Mouse (Mus musculus) urinary bladder, adult 2 months (tissue): ENCODE measurements around the gene Zfp169. TPM values are rescaled to one million over a fixed set of nuclear protein-coding genes. Genes with fewer than 3 reads are reported as not detected.
"Not testable (repeated sequence)": the region's sequence is repeated elsewhere in the genome, so short reads cannot be mapped to it uniquely, and the experiment has no call there.

Experiments
- DNase-seq: peaks from one replicate; pipeline ENCODE4 v3.0.0; 2022; ENCODE audit warnings: low spot score
- polyA plus RNA-seq: library from polyadenylated mRNA; depleted of rRNA; stranded (reverse); fragments of >200 nt; gene quantifications from 2 replicates; pipeline ENCODE4 v1.2.3, GENCODE M21; 2012; rRNA removed

The Zfp169 gene
- 7.5 and 9.8 TPM in 2 replicates for polyA plus RNA-seq

DNA sequence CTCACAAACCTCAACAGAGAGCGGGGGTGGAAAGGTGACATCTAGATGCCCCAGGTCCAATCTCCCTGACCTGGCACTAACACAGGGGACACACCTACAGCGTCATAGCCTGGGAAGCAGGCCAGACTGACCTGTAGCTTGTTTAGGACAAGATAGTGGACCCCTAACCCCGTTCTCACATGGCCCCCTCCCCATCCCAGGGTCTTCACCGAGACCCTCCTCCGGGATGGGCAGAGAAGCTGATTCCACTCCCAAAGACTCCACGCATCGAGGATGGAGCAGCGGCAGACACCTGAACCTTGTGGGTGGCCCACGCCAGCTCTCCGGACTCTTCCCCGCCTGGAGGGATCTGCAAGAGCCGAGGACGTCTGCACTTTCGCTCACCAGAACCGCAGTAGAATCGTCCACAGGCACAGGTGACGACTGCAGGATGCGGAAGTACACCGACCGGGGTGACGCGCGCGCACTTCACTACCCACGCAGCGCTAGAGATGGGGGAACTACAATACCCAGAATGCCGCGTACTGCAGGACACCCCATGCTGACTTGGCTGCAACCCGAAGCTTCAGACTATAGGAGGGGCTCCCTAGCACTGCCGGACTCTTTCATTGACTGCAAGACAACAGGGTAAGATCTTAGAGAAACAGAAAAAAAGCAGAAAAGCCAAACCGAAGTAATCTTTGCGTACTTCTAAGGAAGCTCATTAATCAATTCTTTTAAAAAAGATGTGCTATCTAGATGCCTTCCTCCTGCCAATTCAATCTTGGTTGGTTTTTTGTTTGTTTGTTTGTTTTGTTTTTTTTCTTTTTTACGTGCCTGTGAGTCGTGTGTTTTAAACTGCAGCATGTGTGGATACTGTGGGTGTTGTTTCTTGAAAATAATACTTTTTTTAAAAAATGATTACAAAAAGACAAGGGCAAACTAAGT lies at the start of gene Zfp169, which contains the start of gene A830005F24Rik:
Gene Zfp169, minus strand, starts transcription at position 449 of the 927 bp plus-strand sequence.
Gene A830005F24Rik, plus strand, starts transcription at position 568 of the 927 bp plus-strand sequence.
- peak; percentile 58 for DNase-seq

DNA sequence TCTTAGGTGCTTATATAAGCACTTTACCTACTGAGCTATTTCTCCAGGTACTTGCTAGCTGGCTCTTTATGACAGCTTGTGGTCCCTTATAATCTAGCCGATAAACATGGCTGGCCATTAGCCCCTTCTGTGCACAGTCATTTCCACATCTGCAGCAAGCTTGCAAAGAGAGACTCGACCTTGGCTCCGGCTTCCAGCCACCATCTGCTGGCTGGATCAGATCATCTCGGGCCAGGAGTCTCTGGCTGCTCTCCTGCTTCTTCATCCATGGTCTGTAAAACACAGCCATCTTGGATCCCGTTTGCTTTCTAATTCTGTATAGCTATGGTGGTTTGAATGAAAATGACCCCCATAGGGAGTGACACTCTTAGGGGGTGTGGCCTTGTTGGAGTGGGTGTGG lies 49.1 kb upstream of the Zfp169 start:
- DNase-seq, result no peak

DNA sequence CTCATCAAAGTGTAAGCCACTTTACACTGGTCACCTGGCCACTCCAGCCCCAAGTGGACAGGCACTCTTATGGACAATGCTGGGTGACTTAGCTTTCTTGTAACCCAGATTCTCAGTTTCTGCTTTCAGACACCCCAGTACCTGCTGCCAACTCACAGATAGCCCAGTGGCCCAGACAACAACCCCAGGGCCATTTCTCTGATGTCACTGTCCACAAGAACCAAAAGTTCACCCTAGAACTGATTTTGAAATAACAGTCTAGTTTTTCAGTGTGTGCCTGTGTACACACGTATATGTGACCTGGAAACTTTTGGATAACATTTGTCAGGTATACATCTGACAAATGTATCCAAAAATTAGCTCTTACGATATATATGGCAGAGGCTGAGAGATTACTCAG lies 48.2 kb upstream of the Zfp169 start:
- DNase-seq, result no peak

DNA sequence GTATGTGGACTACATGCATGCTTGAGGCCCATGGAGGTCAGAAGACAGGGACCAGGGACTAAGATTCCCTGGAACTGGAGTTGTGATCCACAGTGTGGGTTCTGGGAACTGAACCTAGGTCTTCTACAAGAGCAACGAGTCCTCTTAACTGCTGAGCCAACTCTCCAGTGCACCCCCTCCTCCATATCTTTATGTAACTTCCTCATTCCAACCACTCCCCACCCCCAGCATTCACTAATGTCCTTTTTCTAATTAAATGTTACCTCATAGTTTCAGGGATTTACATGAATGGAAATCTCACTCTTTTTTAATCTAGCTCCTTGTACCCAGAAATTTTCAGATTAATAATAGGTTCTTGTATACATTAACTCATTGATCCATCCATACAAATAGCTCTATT lies 42.7 kb upstream of the Zfp169 start:
- no peak for DNase-seq

DNA sequence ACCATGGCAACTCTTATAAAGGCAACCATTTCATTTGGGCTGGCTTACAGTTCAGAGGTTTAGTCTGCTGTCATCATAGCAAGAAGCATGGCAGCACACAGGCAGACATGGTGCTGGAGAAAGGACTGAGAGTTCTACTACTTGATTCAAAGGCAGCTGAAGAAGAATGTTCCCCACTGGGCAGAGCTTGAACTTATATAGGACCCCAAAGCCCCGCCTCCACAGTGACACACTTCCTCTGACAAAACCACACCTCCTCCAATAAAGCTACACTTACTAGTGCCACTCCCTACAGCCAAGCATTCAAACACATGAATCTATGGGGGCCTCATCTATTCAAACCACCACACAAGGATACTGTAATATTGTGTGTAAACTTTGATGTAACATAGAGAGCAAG lies 41.3 kb upstream of the Zfp169 start:
- no peak for DNase-seq

DNA sequence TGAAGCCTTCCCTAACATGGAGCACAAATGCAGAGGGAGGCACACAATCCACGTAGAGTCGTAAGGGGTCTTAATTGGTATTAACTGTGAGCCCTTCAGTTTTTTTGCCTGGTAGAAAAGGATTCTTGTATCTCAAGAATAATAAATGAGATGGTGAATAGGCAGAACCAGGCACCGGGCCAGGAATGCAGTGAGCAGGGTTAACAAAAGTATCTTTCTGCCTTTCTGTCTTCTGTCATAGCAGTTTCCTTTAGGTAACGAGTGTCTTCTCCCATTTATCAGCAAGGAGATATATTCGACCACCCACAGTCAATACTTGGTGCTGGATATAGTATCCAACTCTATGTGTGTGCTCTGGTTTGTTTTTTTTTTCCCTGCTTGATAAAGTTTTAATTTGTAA lies 40.3 kb upstream of the Zfp169 start:
- DNase-seq, result no peak

DNA sequence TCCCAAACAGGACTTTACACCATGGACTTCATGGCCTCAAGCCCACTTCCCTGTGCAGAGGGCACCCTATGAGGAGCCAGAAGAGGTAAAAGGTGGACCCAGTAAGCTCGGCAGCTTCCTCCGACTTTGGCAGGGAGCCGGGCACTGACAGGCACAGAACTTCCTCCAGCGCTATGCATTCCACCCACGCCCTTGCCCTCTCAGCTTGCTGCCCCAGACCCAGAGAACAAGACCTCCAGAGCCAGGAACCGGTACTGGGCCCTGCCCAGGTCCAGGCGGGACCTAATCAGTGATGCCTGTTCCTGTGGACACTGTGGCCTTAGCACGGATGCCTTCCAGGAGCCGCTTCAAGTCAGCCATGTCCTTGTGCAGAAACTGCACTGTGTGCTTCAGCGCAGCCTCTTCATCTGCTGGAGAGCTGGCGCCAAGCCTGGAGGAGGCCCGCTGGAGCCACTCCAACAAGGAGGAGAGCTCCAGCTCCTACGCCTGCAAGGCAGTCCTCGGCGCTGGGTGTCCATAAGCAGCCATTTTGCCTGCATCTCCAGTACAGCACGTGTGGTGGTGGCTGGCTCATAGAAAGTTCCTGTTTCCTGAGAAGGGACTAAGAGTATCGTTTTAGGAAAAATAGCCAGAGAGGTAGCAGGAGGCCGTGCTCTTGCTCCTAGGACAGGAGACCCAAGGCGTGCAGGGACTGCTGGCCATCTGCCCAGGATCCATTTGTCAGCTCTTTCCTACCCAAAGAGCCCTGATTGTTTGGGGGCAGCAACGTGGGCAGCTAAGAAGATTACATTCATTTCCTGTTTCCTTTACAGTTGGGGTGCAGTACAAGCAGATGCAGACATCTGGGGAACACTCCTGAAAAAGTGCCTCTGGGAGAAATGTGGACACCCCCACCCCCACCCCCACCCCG lies 39.2 kb upstream of the Zfp169 start:
- DNase-seq, result peak; percentile 72

DNA sequence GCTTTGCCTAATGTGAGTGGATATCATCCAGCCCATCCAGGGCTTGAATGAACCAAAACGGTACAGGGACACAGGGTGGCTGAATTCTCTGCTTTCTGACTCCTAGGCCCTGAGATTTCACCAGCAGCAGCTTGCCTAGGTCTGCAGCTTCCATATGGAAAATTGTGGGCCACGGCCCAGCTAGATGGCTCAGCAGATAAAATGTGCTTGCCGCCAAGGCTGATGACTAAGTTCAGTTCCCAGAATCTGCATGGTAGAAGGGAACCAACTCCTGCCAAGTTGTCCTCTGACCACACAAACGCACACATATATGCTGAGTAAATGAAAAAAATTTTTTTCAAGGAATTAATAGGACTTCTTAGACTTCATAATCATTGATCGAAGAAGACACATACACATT lies 35.0 kb upstream of the Zfp169 start:
- no peak for DNase-seq

DNA sequence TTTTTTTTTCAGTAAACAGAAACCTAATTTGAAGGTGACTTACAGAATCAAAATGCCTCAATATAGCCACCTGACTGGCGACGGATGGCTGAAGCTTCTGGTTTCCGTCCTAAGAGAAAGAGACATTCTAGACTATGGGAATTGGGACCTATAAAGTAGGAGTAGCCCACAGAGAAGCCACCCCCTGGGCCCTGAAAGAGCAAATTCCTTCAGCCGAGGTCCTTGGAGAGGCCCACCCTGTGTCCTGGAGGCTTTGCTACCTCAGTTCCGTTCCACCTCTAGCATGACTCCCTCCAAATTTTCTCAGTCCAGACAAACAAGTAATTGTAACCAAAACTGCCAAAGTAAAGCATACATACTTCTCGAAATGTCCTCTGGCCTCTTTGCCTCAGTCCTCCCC lies 34.4 kb upstream of the Zfp169 start:
- no peak for DNase-seq

DNA sequence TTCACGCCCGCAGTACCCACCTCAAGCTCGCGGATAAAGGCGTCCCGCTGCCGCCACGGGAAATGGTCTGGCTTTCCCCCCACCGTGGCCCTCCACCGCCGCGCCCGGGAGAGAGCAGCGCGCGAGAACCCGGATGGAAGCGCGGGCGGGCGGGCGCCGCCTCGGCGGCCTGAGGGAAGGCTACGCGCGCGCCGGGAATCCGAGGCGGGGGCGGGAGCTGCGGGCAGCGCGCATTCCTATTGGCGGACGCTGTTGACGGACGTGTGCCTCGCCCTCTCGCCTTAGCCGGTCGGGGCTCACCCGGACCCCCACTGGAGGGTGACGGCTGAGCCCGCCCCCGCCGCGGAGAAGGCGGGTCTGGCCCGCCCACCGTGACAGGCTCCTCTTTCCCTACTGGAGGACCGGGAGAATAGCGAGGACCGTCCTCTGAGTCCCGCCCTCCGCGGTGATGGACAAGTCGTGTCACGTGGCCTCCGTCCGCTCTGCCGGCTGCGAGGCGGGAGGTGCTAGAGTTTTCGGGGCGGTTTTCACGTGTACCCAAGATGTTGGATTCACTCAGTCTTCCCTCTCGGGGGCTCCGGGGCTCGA lies 33.2 kb upstream of the Zfp169 start:
- DNase-seq, result peak; percentile 98

DNA sequence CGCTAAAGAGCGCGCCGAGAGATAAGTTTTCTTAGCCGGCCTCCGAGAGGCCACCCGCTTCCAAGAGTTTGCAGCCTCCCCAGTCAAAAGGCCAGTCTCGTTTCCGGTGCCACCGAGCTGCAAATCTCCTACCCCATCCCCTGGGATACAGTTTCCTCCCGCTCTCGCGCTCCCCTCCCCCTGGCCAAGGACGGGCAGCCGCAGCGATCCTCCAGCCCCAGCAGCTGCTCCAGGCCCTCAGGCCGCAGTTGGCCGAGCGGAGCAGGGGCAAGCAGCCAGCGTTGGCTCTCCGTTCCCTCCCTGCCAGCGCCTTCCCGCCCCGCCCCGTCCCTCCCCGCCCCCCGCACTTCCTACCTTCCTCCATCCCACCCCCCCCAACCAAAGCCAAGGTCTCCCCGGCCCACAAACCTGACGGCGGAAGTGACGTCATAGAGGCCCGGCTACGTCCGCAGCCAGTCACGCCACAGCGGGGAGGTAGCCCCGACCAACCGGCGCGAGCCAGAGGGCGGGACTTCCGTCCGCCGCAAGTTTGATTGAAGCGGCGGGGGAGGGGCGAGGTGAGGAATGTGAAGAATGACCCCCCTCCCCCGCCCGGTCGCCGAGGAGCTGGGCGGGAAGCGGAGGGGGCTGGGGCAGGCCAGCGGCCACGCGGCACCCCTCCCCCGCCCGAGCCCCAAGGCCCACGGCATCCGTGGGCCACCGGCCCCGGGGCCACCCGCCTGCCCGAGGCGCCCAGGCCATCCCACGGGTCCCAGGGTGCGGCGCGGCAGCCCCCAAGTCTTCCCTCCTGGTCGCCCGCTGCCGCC lies 32.4 kb upstream of the Zfp169 start:
- DNase-seq, result peak; percentile 84

DNA sequence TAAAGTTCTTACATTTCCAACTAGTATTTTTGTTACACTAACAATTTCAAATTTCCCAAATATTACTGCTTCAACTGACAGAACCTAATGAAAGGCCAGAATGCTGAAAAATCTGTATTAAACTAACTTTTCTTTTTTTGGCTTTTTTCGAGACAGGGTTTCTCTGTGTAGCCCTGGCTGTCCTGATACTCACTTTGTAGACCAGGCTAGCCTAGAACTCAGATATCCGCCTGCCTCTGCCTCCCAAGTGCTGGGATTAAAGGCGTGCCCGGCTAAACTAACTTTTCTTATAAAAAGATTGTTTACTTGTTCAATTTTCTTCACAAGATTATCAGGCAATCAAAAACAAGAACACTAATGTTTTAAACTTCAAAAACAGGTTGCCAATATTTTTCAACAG lies 31.6 kb upstream of the Zfp169 start:
- DNase-seq, result no peak

DNA sequence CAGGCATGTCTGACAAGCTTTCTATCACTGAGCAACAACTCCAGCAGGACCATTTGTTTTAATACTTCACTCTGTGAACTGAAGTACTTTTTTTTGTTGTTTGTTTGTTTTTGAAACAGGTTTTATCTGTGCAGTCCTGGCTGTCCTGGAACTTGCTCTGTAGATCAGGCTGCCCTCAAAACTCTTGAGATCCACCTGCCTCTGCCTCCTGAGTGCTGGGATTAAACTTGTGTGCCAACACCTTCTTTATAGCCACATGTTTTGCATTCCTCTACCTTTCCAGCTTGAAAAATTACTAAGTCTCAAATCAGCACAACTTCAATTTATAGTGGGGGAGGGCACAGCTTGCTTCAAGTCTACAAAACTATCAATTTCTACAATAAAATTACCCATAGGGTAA lies 31.1 kb upstream of the Zfp169 start:
- DNase-seq, result no peak

DNA sequence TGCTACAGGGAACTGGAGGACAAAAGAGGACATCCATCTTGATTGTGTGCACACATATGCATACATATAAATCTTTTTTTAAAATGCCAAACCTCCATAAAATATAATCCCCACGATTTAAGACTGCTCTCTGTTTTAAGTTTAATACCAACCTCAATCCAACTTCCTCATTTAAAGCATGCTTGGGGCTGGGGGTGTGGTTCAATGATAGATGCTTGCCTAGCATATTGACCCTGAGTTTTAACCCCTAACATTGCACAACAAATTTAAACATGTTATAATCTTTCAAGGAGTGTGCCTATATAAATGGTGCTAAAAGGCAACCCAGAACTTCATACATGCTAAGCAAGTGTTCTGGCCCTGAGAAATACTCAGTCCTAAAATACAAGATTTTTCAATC lies 27.2 kb upstream of the Zfp169 start:
- DNase-seq, result no peak

DNA sequence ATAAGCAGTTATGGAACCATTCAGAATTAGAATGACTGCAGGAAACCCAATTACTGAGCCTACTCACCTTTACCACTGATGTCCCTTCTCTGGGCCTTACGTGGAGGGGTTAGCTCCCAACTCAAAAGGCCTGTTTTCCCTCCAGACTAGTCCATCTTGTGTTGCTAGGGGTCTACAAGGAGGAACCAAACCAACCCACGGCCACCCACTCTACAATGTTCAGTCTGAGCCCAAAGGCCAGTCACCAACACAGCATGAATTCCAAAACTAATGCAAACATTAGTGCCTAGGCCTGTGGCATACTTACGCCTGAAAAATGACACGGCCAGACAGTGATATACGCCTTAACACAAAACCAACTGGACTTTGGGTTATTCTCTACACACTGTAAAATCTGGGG lies 20.2 kb upstream of the Zfp169 start:
- no peak for DNase-seq

DNA sequence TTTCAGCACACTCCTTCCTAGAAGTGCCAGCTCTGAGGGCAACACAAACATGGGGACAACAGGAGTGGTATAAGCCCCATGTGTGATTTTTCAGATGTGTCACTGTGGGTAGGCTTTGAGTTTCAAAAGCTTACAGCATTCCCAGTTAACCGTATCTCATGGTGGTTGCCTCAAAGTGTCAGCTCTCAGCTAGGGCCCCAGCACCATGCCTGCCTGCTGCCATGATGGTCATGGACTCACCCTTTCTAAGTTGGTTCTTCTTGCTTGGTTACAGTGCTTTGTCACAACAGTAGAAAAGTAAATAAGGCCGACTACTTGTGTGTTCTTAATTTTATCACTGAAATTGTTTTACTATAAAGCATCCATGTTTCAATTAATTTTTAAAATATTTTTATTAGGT lies 18.2 kb upstream of the Zfp169 start:
- no peak for DNase-seq

DNA sequence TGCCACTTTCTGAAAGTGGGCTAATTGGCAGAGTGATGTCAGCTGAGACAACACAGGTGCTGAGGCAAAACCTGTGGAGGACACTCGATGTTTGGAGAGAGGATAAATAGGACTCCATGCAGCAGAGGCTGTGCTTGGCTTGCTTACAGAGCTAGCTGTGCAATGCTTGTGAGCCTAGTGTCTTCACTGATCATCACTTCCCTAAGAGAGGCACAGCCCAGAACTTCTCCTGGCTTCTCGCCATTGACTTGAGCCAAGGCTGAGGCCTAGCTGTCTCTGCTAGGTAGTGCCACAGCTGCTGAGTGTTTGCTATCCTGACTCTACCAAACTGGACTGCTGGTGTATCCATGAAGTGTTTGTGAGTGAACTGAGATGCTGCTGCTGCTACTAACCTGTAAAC lies 17.4 kb upstream of the Zfp169 start:
- DNase-seq, result no peak

DNA sequence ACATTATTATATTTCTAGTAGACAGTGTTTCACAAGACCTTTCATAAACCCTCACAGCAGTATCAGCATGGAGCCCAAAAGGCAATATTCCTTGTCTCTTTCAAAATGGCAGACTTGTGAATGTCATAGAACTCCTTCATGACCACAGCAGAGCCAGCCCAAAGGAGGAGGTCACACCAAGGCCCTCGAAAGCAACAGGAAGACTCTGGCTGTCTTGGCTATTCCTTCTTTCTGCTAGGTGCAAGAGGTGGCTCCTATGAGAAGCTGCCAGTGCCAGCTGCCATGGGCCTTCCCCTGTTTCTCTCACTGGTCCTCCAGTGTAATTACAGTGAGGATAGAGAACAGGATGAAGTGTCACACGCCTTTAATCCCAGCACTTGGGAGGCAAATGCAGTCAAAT lies 15.8 kb upstream of the Zfp169 start:
- no peak for DNase-seq

DNA sequence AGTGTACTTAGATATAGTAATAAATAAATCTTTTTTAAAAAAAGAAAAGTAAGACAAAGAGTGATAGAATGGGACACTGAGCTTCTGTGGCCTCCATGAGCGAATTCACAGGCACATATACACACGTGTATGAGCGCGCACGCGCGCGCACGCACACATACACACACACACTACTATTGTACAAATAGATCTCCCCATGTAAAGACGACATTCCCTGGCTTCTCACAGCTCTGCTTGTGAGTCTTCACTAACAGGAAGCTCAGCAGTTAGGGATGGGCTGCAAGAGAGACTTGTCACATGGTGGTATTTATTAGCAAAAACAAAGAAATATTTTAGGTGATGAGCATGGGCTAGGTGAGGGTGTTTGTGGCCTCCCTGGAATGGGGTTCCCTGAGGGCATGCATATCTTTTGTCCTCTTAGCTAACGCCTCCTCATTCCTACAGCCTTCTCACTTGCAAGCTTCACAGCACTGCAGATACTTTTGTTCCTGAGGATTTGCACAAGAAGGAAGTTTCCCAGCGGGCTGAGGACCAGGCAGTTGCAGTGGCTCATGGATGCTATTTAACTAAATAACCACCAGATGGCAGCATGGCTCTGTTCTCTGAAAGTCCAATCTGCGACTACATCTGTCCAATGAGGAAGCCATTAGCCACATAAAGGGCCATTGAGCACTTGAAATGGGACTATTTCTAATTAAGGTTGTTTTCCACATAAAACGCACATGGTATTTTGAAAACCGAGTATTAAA lies 15.0 kb upstream of the Zfp169 start:
- no peak for DNase-seq

DNA sequence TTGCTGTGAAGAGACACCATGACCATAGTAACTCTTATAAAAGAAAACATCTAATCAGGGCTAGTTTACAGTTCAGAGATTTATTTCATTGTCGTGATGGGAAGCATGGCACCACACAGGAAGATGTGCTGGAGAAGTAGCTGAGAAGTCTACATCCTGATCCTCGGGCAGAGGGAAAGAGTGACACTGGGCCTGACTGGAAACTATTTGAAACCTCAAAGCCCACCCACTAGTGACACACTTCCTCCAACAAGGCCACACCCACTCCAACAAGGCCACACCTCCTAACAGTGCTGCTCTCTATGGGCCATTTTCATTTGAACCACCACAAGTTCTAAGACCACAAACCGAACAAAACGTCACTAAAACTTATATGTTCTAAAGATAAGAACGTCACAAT lies 12.5 kb upstream of the Zfp169 start:
- DNase-seq, result no peak

DNA sequence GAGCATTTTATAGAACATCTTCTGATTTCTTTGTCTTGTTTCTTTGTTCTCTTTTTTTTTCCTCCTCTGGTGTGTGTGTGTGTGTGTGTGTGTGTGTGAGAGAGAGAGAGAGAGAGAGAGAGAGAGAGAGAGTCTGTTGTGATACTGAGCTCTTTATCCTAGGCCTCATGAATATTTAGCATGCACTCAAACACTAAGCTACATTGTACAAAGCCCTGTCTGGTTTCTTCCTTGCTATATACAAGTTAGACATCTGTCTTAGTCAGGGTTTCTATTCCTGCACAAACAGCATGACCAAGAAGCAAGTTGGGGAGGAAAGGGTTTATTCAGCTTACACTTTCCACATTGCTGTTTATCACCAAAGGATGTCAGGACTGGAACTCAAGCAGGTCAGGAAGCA lies 5.9 kb upstream of the Zfp169 start:
- not testable (repeated sequence) for DNase-seq
